Mouse (Mus musculus) activated CD4-positive, CD25-positive, alpha-beta regulatory T cell, adult 4 months (primary cell): ENCODE data around the gene Igsf9b. TPM values are rescaled to one million over a fixed set of nuclear protein-coding genes. Genes with fewer than 3 reads are reported as not detected.

ENCODE experiments used
- ATAC-seq: one replicate; pipeline ENCODE4 v1.8.0; 2017
- polyA plus RNA-seq, 2 experiments: library from polyadenylated mRNA; unstranded; fragments of 100-300 nt; shearing (Covaris generic); gene quantifications; one replicate each; pipeline ENCODE4 v1.2.1; 2017

The Igsf9b gene
- polyA plus RNA-seq, 2 experiments from 2014 or later = 1.3 TPM

DNA sequence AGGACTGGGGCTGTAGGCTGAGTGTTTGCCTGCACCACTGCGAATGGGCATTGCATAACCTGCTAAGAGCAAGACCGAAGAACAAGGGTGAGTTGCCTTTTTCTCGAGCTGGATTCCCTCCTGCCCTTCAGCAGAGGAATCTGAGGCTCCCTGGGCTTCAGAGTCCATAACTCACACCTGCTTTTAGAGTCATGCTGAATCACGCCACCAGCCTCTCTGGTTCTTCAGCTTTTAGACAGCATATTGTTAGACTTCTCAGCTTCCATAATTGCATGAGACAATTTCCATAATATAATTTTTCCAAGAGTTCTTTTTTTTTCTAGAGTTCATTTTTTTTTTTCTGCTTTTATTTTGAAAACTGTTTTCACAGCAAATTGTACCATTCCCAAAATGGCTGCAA lies 4.6 kb upstream of the Igsf9b start:
- no peak for ATAC-seq

DNA sequence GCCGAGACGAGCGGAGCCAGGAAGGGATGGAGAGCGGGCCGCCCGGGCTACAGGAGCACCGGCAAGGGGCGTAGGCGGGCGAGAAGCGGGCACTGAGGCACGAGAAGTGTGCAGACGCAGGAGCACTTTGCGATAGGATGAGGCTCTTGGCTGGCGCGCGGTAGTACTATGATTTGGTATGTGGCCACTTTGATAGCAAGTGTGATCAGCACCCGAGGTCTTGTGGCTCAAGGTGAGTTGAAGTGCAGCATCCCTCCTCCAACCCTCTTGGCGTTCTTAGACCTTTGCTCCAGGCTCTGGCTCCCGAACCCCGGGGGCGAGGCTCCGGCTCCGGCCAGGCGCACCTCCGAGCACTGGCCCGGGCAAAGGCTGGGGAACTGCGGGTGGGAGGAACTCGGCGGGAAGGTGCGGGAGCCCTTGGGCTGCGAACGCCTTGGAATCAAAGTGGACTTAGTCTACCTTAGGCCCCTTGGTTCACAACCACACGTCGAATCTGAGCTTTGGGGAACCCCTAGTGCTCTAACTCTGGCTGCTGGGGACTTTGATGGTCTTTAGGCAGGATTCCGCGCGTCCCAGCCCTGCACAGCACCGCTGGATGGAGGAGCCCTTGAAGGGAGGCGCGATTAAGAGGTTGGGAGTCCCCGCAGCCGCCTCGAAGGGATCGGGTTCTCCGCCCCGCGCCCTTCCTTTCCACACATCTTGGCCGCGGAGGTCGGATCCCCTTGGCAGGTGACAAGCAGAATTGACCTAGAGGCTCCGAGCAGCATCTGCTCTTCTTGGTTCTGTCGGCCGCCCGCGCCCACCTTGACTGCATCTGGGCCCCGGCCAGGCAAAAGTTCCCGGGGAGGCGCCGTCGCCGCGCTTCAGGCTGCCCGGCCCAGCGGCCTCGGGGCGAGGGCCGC lies 533 bp downstream of the Igsf9b start:
- ATAC-seq = no peak

DNA sequence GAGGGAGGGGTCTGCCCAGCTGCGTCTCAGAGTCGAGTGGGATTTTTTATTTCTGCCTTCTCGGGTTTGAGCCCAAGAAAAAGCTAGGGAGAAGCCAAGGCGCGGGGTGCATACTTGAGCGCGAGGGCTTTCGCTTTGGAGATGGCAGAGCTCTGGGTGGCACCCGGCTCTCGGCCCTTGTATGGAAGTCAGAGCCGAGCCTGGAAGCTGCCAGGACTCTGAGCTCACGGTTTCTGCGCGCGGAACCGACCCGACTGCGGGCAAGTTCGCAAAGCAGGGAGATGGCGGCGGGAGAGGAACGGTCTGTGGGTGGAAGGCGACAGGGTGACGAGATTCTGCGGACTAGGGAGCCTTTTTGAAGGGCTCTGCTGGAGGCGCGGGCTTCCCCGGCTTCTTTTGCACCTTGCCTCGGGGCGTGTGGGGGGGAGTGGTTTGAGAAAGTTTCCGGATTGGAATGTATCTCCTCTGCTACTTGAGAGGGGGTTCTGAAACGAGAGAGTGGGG lies 1.2 kb downstream of the Igsf9b start:
- ATAC-seq = peak; percentile 34

DNA sequence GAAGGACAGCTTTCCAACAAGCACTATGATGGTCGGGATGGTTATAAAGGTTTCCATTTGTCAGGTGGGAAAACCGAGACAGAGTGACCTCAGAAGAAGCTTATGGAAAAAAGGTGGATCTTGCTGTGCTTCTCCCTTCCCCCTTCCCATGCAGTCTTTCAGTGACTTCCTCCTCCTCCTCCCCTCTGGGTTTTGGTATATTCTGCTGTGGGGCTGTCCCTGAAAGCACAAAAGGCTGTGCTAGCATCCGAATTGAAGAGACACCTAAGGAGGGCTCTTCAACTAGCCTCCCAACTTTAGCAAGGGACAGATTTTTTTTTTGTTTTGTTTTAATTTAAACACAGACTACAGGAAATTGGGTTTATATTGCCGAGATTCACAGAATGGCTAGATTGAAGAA lies 1.7 kb downstream of the Igsf9b start:
- ATAC-seq = peak; percentile 58

- no peak for ATAC-seq
Observed at GRCm38 (mm10) chr9:27301486-27301885, 2.5 kb downstream of the Igsf9b start.

DNA sequence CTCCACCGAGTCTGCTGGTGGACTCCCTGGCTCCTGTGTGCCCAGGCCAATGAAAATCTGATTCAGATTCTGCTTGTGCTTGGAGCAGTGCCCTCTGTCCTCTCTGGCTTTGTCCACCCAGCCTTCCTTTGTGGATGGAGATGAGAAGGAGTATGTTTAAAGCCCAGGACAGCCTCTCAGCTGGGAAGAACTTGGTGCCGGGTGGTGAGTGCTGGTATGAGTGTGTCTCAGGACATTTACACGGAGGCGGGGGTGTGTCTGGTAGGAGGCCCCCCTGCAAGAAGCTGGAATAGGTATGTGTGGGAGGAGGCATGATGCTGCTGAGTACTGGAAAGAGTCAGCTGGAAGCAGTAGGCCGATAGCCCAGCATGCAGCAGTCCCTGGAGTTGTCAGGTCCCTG lies 3.3 kb downstream of the Igsf9b start:
- no peak for ATAC-seq

GRCm38 (mm10) chr9:27303571-27304484 lies 4.8 kb downstream of the Igsf9b start:
- ATAC-seq = no peak

DNA sequence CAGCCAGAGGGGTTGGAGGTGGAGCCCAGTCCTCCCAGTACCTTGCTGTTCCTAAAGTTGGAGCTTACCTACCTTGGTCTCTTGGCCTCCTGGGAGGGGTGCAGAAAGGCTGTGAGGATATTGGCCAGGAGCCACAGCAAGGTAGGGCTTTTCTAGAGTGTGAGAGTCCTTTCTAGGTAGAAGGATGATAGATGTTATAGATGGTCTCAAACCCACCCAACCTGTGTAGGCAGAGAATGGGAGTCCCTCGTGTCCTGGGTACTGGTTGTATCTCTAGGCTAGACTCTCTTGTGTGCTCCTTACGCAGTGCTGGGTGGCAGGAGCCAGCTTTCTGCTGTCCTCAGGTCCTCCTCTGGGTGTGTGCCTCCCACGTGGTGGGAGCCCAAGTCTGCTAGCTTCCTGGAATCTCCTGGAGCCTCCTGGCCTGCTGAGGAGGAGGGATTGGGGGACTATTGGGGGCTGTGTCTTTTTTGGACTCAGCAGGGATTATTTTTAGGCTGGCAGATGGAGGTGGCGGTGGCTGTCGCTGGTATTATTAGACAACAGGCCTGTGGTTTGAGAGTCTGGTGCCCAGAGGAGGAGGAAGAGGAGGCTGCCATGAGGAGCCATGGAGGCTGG lies 5.6 kb downstream of the Igsf9b start:
- ATAC-seq = no peak

GRCm38 (mm10) chr9:27305502-27305901 lies 6.5 kb downstream of the Igsf9b start:
- ATAC-seq = no peak

DNA sequence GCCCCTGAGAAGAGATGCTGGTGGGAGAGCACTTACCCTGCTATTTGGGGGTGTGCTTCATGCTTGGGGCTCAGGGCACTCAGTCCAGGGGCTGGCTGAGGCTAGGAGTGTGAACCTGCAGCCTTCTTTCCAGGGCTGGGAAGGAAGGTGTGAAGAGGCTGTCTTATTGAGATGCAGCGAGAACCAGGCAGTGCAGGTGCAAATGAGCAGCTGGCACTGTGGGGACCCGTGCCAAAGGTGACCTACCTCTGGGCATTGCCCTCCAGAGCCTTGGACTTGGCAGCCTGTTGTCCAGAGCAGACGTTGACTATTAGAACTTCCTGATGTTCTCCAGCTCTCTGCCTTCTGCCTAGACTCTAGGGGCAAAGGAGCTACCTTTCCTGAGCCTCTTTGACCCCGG lies 7.6 kb downstream of the Igsf9b start:
- no peak for ATAC-seq

- no peak for ATAC-seq
Observed at GRCm38 (mm10) chr9:27307265-27307664, 8.3 kb downstream of the Igsf9b start.

- ATAC-seq = no peak
Observed at GRCm38 (mm10) chr9:27308045-27308444, 9.0 kb downstream of the Igsf9b start.

DNA sequence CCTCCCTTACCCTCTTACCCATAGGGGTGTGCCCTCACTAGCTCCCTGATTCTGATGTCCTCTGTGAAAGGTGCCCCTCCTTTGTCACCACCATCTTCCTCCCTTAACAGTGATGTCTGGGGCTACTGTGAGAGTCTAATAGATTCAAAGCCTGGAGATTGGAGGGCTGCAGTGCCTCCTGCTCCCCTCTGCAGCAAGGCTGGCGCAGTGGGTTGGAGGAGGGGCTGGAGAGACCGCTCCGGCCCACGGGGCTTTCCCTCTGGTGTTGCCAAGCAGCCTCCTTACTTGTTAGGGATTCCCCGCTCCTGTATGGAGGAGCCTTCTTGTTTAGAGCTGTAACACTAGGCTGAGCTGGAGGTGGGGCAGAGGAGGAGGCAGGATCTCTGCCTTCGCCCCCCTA lies 9.6 kb downstream of the Igsf9b start:
- ATAC-seq = no peak

GRCm38 (mm10) chr9:27310005-27310404 lies 11.0 kb downstream of the Igsf9b start:
- no peak for ATAC-seq

DNA sequence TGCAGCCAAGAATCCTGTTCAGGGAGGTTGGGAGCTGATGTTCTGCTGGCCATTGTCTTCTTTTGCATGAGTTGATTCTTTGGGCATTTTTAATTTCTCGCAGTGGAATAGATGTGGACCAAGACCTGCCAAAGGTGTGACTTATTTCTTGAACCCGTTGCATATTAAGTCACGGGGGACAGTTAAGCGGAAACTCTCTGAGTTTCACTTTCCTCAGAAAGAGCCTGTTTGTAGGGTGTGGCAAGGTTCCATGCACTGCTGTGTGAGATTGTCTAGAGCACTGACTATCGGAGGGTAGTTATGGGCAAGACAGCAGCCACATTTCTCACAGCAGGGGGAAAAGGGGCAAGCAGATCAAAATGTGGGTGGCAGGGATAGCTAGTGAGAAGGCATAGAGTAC lies 14.4 kb downstream of the Igsf9b start:
- ATAC-seq = no peak

GRCm38 (mm10) chr9:27321267-27321666 lies 22.3 kb downstream of the Igsf9b start:
- no peak for ATAC-seq

- no peak for ATAC-seq
Observed at GRCm38 (mm10) chr9:27322277-27322676, 23.3 kb downstream of the Igsf9b start.

DNA sequence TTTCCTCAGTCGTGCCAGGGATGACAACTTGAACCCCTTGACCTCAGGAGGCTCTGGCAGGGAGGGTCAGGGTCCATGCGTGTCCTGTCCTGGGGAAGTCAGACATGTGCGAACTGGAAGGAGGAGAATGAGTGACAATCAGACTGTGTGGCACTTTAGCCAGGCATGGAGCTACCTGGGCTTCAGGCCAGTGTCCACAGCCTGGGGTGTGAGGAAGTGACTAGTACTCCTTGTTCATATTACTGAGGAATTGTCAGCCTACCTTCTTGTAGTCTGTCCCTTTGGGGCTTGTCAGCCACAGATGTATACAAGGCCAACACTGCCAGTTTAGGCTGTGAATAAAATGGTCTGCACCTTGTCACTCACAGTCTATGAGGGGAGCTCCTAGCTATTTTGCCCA lies 24.4 kb downstream of the Igsf9b start:
- no peak for ATAC-seq

DNA sequence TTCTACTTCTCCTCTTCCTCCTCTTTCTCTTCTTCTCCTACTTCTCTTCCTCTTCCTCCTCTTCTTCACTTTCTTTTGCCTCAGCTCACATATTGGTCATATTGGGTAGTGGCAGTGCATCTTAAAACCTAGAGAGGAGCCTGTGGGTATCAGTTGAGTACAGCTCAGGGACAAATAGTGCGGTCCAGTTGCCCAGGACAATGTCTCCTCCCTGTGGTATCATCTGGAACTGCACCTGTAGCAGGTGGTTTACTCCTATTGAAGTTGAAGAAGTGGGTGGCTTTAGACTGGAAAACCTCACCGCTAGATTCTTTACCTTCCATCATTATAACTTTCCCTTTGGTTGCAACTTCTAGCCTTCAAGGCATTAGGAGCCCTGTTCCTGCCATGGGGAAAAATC lies 26.9 kb downstream of the Igsf9b start:
- ATAC-seq = no peak

DNA sequence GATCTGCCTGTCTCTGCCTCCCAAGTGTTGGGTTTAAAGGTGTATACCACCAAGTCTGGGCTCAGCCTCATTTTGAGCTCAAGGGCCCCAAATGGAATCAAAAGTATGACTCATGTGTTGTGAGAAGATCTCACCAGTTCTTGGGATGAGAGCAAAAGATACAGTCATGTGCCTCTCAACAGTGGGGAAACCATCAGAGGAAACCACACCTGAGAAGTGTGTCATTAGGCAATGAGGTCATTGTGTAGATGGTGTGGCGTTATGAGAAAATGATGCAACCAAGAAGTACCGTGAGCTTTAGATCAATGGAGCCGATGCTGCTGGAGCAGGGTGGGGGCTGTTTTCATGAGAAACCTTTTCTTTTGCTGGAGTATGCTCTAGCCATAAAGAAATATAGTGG lies 28.6 kb downstream of the Igsf9b start:
- ATAC-seq = no peak

DNA sequence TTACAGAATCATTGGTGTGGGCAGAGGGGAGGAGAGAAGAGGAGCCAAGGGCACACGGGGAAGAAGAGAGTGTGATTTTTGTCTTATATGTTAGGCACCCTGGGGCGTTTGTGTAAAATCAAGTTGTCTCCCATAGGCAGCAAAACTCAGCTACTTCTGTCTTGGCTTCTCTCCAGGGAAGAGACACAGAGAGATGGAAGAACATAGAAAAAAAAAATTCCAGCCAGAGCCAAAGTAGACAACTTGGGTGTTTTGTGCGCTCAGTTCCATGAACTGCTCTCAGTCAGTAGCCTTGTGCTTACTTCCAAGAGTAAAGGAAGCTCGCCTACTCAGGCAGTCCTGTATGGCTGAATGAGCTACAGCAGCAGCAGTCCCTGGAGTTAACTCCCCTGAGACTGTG lies 31.4 kb downstream of the Igsf9b start:
- no peak for ATAC-seq

DNA sequence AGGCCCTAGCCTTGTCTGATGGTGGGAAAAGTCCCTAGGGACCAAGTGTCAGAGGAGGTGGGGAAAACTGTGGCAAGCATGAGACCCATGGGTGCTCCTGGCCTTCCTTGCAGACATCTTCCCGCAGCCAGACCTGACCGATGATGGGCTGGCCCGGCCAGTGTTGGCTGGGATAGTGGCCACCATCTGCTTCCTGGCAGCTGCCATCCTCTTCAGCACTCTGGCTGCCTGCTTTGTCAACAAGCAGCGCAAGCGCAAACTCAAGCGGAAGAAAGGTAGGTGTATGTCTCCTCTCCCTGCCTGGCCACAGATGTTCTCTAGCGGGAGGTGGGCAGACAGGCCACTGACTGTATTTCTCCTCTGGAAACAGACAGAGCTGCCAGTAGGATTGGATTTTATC lies 32.5 kb downstream of the Igsf9b start:
- ATAC-seq = no peak

DNA sequence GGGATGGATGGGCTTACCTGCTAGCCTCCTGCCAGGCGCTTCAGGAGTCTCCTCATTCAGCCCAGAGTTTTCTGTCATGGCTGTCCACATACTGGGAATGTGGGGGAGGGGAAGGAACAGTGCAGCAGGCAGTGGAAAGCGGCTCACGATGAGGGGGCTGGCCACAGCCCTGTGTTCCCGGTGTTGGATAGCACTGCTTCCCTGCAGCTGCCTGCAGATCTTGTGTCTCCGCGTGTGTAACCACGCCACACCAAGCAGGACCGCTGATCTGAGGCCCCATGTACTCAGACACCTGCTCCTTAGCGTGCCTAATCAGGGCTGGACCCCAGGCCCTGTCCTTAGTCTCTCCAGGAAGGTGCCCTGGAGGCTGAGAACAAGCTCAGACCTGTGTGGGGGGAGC lies 35.9 kb downstream of the Igsf9b start:
- no peak for ATAC-seq
